Mouse (Mus musculus): ENCODE data around the gene Kcnip1. TPM values are rescaled to one million over a fixed set of nuclear protein-coding genes. Genes with fewer than 3 reads are reported as not detected.

The Kcnip1 gene
- polyA plus RNA-seq, 1 experiment from 2014 or later, result 14.4 TPM

DNA sequence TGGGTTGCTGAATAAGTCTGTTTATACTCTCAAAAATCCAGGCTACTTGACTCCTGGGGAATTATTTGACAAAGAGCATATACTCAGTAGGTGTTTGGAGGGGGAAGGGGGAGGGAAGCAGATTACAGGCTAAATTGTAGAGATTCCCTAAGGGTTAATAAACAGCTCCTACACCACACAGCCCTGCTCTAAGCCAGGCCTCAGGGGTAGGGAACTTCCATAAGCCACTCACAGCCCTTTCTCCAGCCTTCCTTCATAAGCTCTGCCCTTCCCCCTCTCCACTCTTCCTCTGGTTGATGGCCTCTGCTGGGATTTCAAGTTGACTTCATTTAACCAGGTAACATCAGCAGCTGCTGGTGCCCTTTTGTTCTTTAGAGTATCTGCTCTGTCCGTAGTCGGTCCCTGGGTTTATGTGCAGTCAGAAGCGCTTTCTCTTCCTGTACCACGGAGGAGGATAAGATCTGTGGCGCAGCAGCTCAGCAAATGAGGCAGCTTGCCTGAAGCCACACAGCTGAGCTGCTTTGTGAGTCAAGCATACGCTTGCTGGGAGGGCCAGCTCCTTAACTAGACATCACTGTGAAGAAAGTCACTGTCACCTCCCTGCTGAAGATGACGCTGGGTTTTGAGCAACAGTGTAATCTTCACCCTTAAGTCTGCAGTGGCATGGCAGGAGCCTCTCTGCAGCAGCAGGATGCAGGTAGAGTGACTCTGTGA is 54.2 kb downstream of the Kcnip1 start:
- ATAC-seq (ENCODE audit: low FRiP score), result no peak
- H3K36me3 ChIP-seq (ENCODE audit: control insufficient read depth, insufficient read depth, low read length), result no peaks in the 10 kb centered on the region
- DNase-seq (ENCODE audit: low spot score), result peak; percentile 15
- no peak overlapping the region for H3K4me3 ChIP-seq (ENCODE audit: low read depth, low read length)
- 59% methylated on average over 7 of the region's 7 CpGs for WGBS
- no peaks in the 10 kb centered on the region for H3K9me3 ChIP-seq (ENCODE audit: control insufficient read depth, low read length)
- H3K27me3 ChIP-seq (ENCODE audit: control insufficient read depth, insufficient read depth, low read length), result no peaks in the 10 kb centered on the region
- no peak overlapping the region for H3K27ac ChIP-seq (ENCODE audit: low read depth, low read length)
- no peak overlapping the region for H3K4me2 ChIP-seq (replicated peaks; ENCODE audit: low read depth, low read length)
- no peaks in the 10 kb centered on the region for H3K4me1 ChIP-seq (replicated peaks; ENCODE audit: control insufficient read depth, insufficient read depth, low read length)
- H3K9ac ChIP-seq (ENCODE audit: low read depth, low read length), result no peak overlapping the region

DNA sequence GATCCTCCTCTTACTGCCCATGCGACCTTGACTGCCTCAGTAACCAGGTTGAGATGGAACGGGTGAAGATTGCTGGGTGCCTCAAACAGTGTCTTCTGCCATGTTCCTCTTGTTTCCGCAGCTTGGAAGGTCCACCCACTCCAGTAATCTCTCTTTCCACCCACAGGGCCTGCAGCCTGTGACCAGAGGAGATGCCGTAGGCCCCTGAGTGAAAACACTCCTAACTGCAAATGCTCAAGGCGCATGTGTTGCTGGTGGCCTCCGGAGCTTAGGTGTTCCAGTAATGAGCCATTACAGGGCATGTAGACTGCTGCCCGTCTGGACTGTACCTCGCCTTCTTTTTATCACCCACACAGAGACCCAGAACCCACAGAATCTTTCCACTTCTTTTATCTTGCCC is 55.3 kb downstream of the Kcnip1 start:
- Histone ChIP-seq H3K9me3 (ENCODE audit: control insufficient read depth, low read length) (no peaks in the 10 kb centered on the region), H3K4me3 (ENCODE audit: low read depth, low read length) (no peak overlapping the region), H3K36me3 (ENCODE audit: control insufficient read depth, insufficient read depth, low read length) (no peaks in the 10 kb centered on the region), H3K4me1 (replicated peaks; ENCODE audit: control insufficient read depth, insufficient read depth, low read length) (no peaks in the 10 kb centered on the region), H3K4me2 (replicated peaks; ENCODE audit: low read depth, low read length) (no peak overlapping the region), H3K27ac (ENCODE audit: low read depth, low read length) (no peak overlapping the region), H3K27me3 (ENCODE audit: control insufficient read depth, insufficient read depth, low read length) (no peaks in the 10 kb centered on the region), H3K9ac (ENCODE audit: low read depth, low read length) (no peak overlapping the region)
- 86% methylated on average over 8 of the region's 8 CpGs for WGBS
- ATAC-seq (ENCODE audit: low FRiP score) (no peak), DNase-seq (ENCODE audit: low spot score) (no peak)

DNA sequence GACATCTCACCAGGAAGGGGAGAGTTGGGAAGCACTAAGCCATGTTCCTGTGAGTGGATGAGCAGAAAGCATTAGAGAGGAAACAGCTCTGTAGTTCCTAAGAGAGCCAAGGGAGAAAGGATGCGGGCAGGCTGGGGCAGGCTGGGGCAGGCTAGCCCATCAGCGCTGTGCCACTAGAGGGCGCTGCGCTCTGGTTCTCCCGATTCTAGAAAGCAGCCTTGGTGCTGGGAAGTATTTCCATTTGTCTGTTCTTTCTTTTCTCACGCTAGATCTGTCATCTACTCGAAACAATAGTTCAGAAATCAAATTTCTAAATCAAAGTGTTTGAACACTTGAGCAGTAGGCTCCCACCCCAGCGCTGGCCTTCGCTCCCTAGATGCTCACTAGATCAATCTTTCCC is 58.7 kb downstream of the Kcnip1 start:
- H3K27me3 ChIP-seq (ENCODE audit: control insufficient read depth, insufficient read depth, low read length), result no peaks in the 10 kb centered on the region
- no peak overlapping the region for H3K27ac ChIP-seq (ENCODE audit: low read depth, low read length)
- no peak for ATAC-seq (ENCODE audit: low FRiP score)
- WGBS, result 58% methylated on average over 9 of the region's 9 CpGs
- no peaks in the 10 kb centered on the region for H3K36me3 ChIP-seq (ENCODE audit: control insufficient read depth, insufficient read depth, low read length)
- no peak overlapping the region for H3K4me2 ChIP-seq (replicated peaks; ENCODE audit: low read depth, low read length)
- no peak overlapping the region for H3K9ac ChIP-seq (ENCODE audit: low read depth, low read length)
- no peak overlapping the region for H3K4me3 ChIP-seq (ENCODE audit: low read depth, low read length)
- H3K4me1 ChIP-seq (replicated peaks; ENCODE audit: control insufficient read depth, insufficient read depth, low read length), result no peaks in the 10 kb centered on the region
- no peak for DNase-seq (ENCODE audit: low spot score)
- H3K9me3 ChIP-seq (ENCODE audit: control insufficient read depth, low read length), result no peaks in the 10 kb centered on the region

DNA sequence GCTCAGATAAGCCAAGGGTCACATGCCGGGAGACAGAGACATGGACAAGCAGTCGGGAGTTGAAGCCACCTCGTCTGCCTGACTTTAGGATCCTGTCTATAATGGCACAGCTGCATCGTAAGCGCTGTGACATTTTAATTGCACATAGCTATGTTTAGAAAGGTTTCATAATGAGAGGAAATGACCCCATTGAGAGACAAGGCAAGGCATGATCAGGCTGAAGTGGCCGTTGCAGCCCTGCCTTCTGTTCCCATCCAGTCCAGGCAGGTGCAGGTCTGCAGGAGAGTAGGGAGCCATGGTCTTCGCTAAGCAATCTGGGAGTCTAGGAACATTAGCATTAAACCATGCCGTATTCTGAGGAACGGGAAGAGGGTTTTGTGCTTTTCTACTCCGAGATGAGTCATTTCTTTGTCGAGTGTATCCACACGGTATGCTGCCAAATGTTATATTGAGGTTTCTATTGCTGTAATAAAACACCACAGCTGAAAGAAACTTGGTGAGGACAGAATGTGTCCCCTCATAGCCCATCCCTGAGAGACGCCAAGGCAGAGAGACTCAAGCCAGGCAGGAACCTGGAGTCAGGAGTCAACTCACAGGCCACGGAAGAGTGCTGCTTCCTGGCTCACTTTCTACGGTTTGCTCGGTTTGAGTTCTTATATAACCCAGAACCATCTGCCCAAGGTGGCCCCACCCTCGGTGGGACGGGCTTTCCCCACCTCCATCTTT is 60.4 kb downstream of the Kcnip1 start:
- DNase-seq (ENCODE audit: low spot score), result no peak
- no peak for ATAC-seq (ENCODE audit: low FRiP score)
- Histone ChIP-seq H3K27ac (ENCODE audit: low read depth, low read length) (no peak overlapping the region), H3K36me3 (ENCODE audit: control insufficient read depth, insufficient read depth, low read length) (no peaks in the 10 kb centered on the region), H3K4me2 (replicated peaks; ENCODE audit: low read depth, low read length) (no peak overlapping the region), H3K9ac (ENCODE audit: low read depth, low read length) (no peak overlapping the region), H3K4me3 (ENCODE audit: low read depth, low read length) (no peak overlapping the region), H3K27me3 (ENCODE audit: control insufficient read depth, insufficient read depth, low read length) (no peaks in the 10 kb centered on the region), H3K4me1 (replicated peaks; ENCODE audit: control insufficient read depth, insufficient read depth, low read length) (no peaks in the 10 kb centered on the region), H3K9me3 (ENCODE audit: control insufficient read depth, low read length) (no peaks in the 10 kb centered on the region)
- WGBS, result 75% methylated on average over 18 of the region's 18 CpGs

DNA sequence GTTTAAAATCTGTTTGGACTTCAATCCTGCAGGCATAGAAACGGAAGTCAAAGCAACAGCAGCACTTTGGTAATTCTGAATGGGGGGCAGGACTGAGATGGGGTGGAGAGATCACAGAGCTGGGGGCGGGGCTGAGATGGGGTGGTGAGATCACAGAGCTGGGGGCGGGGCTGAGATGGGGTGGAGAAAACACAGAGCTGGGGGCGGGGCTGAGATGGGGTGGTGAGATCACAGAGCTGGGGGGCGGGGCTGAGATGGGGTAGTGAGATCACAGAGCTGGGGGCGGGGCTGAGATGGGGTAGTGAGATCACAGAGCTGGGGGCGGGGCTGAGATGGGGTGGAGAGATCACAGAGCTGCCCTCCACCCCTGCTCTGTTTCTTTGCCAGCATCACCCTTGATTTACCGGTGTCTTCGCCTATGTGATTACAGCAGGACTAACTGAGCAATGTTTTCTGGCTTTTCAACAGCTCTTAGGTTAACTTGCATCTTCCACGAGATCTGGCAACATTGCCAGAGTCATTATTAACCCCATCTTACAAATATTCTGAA is 61.0 kb downstream of the Kcnip1 start:
- H3K4me1 ChIP-seq (replicated peaks; ENCODE audit: control insufficient read depth, insufficient read depth, low read length), result no peaks in the 10 kb centered on the region
- no peak for ATAC-seq (ENCODE audit: low FRiP score)
- no peak overlapping the region for H3K9ac ChIP-seq (ENCODE audit: low read depth, low read length)
- H3K4me3 ChIP-seq (ENCODE audit: low read depth, low read length), result no peak overlapping the region
- H3K36me3 ChIP-seq (ENCODE audit: control insufficient read depth, insufficient read depth, low read length), result no peaks in the 10 kb centered on the region
- H3K4me2 ChIP-seq (replicated peaks; ENCODE audit: low read depth, low read length), result no peak overlapping the region
- 19% methylated on average over 7 of the region's 10 CpGs for WGBS
- peak; percentile 59 for DNase-seq (ENCODE audit: low spot score)
- no peak overlapping the region for H3K27ac ChIP-seq (ENCODE audit: low read depth, low read length)
- no peaks in the 10 kb centered on the region for H3K27me3 ChIP-seq (ENCODE audit: control insufficient read depth, insufficient read depth, low read length)
- H3K9me3 ChIP-seq (ENCODE audit: control insufficient read depth, low read length), result no peaks in the 10 kb centered on the region

DNA sequence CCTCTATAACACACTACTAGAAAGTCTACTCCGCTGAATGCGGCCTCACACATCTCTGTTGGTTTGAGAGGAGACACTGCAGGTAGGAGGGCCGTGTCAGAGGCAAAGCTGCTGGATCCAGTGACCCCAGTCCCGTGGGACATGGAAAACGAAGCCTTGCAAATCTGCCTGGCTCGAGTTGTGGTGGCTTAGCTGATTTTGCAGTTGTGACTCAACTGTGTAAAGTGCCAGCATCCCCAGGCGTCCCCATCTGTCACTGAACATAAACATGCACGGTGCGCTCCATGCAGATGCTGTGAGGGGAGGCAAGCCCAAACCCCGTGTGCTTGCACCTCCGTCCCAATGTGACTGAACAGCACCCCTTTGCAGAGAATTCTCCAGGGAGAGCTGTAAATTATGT is 63.5 kb downstream of the Kcnip1 start:
- no peak overlapping the region for H3K4me3 ChIP-seq (ENCODE audit: low read depth, low read length)
- WGBS, result 65% methylated on average over 11 of the region's 11 CpGs

DNA sequence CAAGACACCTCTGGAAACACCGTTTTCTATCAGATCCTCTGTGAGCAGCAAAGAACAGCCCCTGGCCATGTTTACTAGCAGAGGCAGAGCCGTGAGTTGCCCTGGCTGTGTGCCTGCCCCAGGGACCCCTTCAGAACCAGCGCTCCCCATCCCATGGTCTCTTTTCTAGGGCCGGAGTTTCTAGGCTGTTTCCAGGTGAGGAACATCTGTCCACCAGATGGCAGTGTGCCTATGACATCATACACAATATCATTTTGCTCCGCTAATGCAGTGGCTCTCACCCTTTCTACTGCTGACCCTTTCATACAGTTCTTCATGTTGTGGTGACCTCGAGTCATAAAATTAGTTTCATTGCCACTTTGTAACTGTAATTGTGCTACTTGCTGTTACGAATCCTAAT is 64.3 kb downstream of the Kcnip1 start:
- Histone ChIP-seq H3K4me3 (ENCODE audit: low read depth, low read length) (no peak overlapping the region), H3K9me3 (ENCODE audit: control insufficient read depth, low read length) (no peaks in the 10 kb centered on the region), H3K4me1 (replicated peaks; ENCODE audit: control insufficient read depth, insufficient read depth, low read length) (no peaks in the 10 kb centered on the region), H3K27ac (ENCODE audit: low read depth, low read length) (no peak overlapping the region), H3K27me3 (ENCODE audit: control insufficient read depth, insufficient read depth, low read length) (no peaks in the 10 kb centered on the region), H3K36me3 (ENCODE audit: control insufficient read depth, insufficient read depth, low read length) (no peaks in the 10 kb centered on the region), H3K9ac (ENCODE audit: low read depth, low read length) (no peak overlapping the region), H3K4me2 (replicated peaks; ENCODE audit: low read depth, low read length) (no peak overlapping the region)
- WGBS, result 39% methylated on average over 7 of the region's 7 CpGs
- DNase-seq (ENCODE audit: low spot score), result peak; percentile 70
- no peak for ATAC-seq (ENCODE audit: low FRiP score)

More for the DNA sequence above, 63.5 kb downstream of the Kcnip1 start:
- Histone ChIP-seq H3K27ac (ENCODE audit: low read depth, low read length) (no peak overlapping the region), H3K9ac (ENCODE audit: low read depth, low read length) (no peak overlapping the region), H3K4me1 (replicated peaks; ENCODE audit: control insufficient read depth, insufficient read depth, low read length) (no peaks in the 10 kb centered on the region), H3K9me3 (ENCODE audit: control insufficient read depth, low read length) (no peaks in the 10 kb centered on the region), H3K27me3 (ENCODE audit: control insufficient read depth, insufficient read depth, low read length) (no peaks in the 10 kb centered on the region), H3K4me2 (replicated peaks; ENCODE audit: low read depth, low read length) (no peak overlapping the region), H3K36me3 (ENCODE audit: control insufficient read depth, insufficient read depth, low read length) (no peaks in the 10 kb centered on the region)
- ATAC-seq (ENCODE audit: low FRiP score) (no peak), DNase-seq (ENCODE audit: low spot score) (no peak)

DNA sequence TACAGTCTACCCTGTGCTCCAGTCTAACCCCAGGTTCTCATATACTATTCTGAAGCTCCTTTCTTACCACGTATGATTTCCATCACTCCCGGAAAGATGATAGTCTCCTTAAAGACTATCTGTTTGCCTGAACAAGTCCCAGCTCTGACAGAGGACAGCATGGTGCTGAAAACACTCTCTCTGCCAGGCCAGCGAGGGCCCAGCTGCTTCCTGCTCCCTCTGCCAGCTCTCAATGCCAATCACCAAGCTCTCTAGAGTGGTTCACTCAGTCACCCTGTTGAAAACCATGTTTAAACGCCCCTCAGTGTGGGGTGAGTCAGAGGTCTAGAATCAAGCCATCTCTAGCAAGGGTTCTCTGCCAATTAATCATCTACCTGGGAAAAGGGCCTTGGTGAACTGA is 65.1 kb downstream of the Kcnip1 start:
- no peaks in the 10 kb centered on the region for H3K9me3 ChIP-seq (ENCODE audit: control insufficient read depth, low read length)
- H3K27me3 ChIP-seq (ENCODE audit: control insufficient read depth, insufficient read depth, low read length), result no peaks in the 10 kb centered on the region
- H3K36me3 ChIP-seq (ENCODE audit: control insufficient read depth, insufficient read depth, low read length), result no peaks in the 10 kb centered on the region
- H3K4me2 ChIP-seq (replicated peaks; ENCODE audit: low read depth, low read length), result no peak overlapping the region
- no peak for DNase-seq (ENCODE audit: low spot score)
- no peak for ATAC-seq (ENCODE audit: low FRiP score)
- H3K4me3 ChIP-seq (ENCODE audit: low read depth, low read length), result no peak overlapping the region
- no peak overlapping the region for H3K9ac ChIP-seq (ENCODE audit: low read depth, low read length)
- H3K4me1 ChIP-seq (replicated peaks; ENCODE audit: control insufficient read depth, insufficient read depth, low read length), result no peaks in the 10 kb centered on the region
- H3K27ac ChIP-seq (ENCODE audit: low read depth, low read length), result no peak overlapping the region
- 80% methylated on average over 4 of the region's 4 CpGs for WGBS

DNA sequence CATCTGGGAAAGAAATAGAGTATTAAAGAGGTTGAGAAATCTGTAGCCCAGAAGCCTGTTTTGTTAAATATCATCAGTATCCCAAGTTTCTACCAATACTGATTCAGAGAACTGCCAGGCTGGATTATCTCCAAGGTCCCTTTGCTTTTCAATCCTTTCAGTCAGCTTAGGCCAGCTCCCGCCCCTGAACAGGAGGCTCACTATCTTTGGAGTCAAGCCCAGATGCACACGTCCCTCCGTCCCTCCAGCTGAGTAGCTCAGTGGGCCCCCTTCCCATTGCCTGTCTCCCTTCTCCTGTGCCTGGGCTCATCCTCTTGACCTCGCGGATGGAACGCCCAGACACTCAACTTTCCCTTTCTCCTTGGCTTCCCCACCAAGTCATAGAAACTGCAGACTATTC is 65.6 kb downstream of the Kcnip1 start:
- no peaks in the 10 kb centered on the region for H3K36me3 ChIP-seq (ENCODE audit: control insufficient read depth, insufficient read depth, low read length)
- DNase-seq (ENCODE audit: low spot score), result no peak
- no peak overlapping the region for H3K4me2 ChIP-seq (replicated peaks; ENCODE audit: low read depth, low read length)
- no peak for ATAC-seq (ENCODE audit: low FRiP score)
- WGBS, result 71% methylated on average over 6 of the region's 6 CpGs
- no peak overlapping the region for H3K27ac ChIP-seq (ENCODE audit: low read depth, low read length)
- H3K4me3 ChIP-seq (ENCODE audit: low read depth, low read length), result no peak overlapping the region
- no peaks in the 10 kb centered on the region for H3K4me1 ChIP-seq (replicated peaks; ENCODE audit: control insufficient read depth, insufficient read depth, low read length)
- no peak overlapping the region for H3K9ac ChIP-seq (ENCODE audit: low read depth, low read length)
- no peaks in the 10 kb centered on the region for H3K27me3 ChIP-seq (ENCODE audit: control insufficient read depth, insufficient read depth, low read length)
- H3K9me3 ChIP-seq (ENCODE audit: control insufficient read depth, low read length), result no peaks in the 10 kb centered on the region

All from hindbrain, embryonic 11.5 days (tissue).